Mouse (Mus musculus): ENCODE measurements around the gene Spink4. TPM values are rescaled to one million over a fixed set of nuclear protein-coding genes. Genes with fewer than 3 reads are reported as not detected.

Gene Spink4
- polyA plus RNA-seq, 1 experiment, result 15.6 TPM

DNA sequence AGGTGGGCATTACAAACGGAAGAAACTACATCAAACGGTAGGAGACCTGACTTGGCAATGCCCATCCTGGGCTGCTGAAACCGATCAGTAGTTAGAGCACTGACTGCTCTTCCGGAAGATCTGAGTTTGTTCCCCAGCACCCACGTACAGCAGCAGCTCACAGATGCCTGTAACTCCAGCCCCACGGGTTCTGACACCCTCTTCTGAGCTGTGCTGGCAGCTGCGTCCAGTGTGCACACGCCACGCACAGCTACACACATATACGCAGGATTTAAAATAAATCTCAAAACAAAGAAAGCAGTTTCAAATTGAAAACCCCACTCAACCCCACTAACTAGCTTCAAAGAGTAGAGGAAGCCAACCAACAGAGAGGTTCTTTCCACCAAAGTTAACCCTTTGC, 36.7 kb upstream of the Spink4 start:
- no peak overlapping the region for H3K4me3 ChIP-seq (replicated peaks; ENCODE audit: extremely low read depth, low read depth, low read length)
- H3K4me1 ChIP-seq (ENCODE audit: control insufficient read depth, insufficient read depth, low read length), result no peaks in the 10 kb centered on the region
- TF ChIP-seq POLR2A (IDR thresholded peaks at IDR 0.05; ENCODE audit: borderline replicate concordance, extremely low read depth, low read depth, low read length), result no peak
- TF ChIP-seq CTCF (IDR thresholded peaks at IDR 0.05; ENCODE audit: insufficient read depth, low read length), result no peak
- 80% methylated on average over 10 of the region's 10 CpGs for WGBS
- DNase-seq, result no peak

DNA sequence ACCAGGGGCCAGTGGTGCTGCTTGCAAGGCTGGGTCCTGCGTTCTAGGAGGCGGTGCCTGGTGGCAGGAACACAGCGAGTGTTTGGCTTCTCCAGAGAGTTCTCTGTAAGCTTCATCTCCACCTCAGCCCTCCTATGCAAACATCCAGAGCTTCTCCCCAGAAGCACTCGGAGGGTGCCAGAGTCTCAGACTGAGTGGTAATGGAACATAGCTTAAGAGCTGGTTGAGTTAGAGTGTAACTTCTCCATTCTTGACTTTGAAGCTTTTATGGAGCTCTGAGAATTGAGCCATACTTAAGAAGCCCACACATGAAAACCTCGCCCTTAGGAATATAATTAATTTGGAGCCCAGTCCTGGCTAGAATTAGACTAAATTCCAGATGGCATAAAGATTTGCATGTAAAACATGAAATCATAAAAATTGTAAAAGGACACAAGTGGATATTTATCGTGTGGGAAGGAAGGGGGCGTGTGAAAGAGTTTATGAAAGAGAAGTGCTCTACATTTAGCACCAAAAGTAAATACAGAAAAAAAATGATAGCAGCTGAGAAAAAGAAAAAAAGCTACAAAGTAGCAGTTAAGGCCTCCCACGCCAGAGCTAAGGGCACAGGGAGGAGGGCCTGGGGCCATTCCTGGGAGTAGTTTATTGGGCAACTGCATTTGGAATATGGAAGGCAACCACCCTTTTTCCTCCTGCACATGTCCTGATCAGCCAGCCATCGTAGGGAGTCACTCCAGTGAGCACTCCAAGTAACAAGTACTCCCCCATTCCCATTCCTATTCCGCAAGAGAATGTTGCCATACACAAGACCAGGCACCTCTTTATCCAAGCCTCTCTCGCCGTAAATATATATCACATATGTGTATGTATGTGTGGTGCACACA, 35.3 kb upstream of the Spink4 start:
- DNase-seq, result no peak
- TF ChIP-seq POLR2A (IDR thresholded peaks at IDR 0.05; ENCODE audit: borderline replicate concordance, extremely low read depth, low read depth, low read length) (no peak), CTCF (IDR thresholded peaks at IDR 0.05; ENCODE audit: insufficient read depth, low read length) (no peak)
- Histone ChIP-seq H3K4me1 (ENCODE audit: control insufficient read depth, insufficient read depth, low read length) (no peaks in the 10 kb centered on the region), H3K4me3 (replicated peaks; ENCODE audit: extremely low read depth, low read depth, low read length) (no peak overlapping the region)
- WGBS, result 67% methylated on average over 12 of the region's 12 CpGs

DNA sequence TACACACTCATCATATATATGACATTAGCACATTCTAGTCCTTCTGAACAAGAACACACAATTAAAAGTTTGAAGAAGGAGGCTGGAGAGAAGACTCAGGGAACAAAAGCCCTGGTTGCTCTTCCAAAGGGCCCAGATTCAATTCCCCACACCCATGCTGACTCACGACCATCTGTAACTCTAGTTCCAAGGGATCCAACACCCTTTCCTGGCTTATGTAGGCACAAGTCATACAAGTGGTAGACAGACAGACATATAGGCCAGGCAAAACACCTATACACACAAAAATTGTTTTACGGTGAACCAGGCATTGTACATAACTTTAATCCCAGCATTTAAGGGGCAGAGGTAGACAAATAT, 34.7 kb upstream of the Spink4 start:
- no peak for TF ChIP-seq POLR2A (IDR thresholded peaks at IDR 0.05; ENCODE audit: borderline replicate concordance, extremely low read depth, low read depth, low read length)
- whole genome bisulfite sequencing, result 75% methylated on average over 2 of the region's 2 CpGs
- Histone ChIP-seq H3K4me3 (replicated peaks; ENCODE audit: extremely low read depth, low read depth, low read length) (no peak overlapping the region), H3K4me1 (ENCODE audit: control insufficient read depth, insufficient read depth, low read length) (peaks cover 2% of the 10 kb centered on the region; the same call in 1 of the 2 replicates)
- no peak for DNase-seq

DNA sequence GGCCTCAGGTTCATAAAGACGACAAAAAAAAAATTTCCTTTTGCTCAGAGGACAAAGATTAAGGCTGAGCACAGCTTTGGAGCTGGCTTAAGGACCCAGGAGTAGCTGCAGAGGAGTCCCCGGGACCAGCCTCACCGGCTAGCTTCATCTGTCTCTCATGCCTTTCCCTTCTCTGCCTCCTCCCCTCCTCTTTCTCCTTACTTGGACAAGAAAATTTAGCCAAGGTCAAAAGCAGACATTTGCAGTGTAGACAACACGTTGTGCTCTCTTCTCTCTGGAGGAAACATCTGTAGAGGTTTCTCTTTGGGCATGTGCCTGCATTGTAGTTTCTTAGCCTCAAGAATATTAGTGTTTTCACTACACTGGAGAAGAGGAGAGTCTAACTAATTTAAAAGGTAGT, 34.0 kb upstream of the Spink4 start:
- no peak for DNase-seq
- WGBS, result 57% methylated on average over 4 of the region's 4 CpGs
- TF ChIP-seq POLR2A (IDR thresholded peaks at IDR 0.05; ENCODE audit: borderline replicate concordance, extremely low read depth, low read depth, low read length) (no peak), CTCF (IDR thresholded peaks at IDR 0.05; ENCODE audit: insufficient read depth, low read length) (no peak)
- Histone ChIP-seq H3K4me3 (replicated peaks; ENCODE audit: extremely low read depth, low read depth, low read length) (no peak overlapping the region), H3K4me1 (ENCODE audit: control insufficient read depth, insufficient read depth, low read length) (peaks cover 2% of the 10 kb centered on the region; the same call in 1 of the 2 replicates)

DNA sequence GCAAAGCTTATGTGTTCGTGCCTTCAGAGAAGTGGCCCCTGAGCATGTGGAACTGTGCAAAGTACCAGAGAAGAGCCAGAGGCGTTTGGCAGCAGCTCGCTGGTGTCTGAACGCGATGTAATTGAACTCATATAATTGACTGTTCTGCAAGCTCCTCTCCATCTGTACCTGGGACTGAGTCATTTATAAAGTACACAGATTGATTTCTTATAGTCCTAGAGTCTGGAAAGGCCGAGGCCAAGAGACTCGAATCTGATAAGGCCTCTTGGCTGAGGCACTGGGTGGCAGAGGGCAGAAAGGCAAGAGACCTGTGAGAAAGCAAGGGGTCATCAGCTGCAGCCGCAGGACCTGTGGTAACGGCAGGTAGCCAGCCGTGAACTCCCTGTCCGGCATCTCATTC, 31.0 kb upstream of the Spink4 start:
- 71% methylated on average over 11 of the region's 11 CpGs for WGBS
- DNase-seq, result no peak
- Histone ChIP-seq H3K4me1 (ENCODE audit: control insufficient read depth, insufficient read depth, low read length) (peaks cover 2% of the 10 kb centered on the region; the same call in 1 of the 2 replicates), H3K4me3 (replicated peaks; ENCODE audit: extremely low read depth, low read depth, low read length) (no peak overlapping the region)
- no peak for TF ChIP-seq POLR2A (IDR thresholded peaks at IDR 0.05; ENCODE audit: borderline replicate concordance, extremely low read depth, low read depth, low read length)
- TF ChIP-seq CTCF (IDR thresholded peaks at IDR 0.05; ENCODE audit: insufficient read depth, low read length), result no peak

DNA sequence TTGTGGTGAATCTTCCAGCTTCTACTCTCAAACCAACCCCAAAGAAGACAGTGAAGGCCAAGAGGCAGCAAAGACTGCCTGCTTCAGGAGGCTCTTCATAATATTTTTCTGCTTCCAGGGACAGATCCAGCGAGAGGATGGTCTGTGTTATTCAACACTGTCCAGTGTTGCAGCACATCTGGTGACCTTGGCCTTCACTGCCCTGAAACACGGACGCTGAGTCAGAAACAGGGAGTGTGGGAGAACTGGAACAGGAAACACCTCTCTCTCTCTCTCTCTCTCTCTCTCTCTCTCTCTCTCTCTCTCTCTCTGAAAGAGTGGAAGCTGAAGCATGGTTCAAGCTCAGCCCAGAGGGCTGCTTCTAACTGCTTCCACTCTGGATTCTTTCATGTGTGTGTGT, 30.6 kb upstream of the Spink4 start:
- TF ChIP-seq POLR2A (IDR thresholded peaks at IDR 0.05; ENCODE audit: borderline replicate concordance, extremely low read depth, low read depth, low read length), result no peak
- TF ChIP-seq CTCF (IDR thresholded peaks at IDR 0.05; ENCODE audit: insufficient read depth, low read length), result no peak
- WGBS, result 30% methylated on average over 3 of the region's 3 CpGs
- DNase-seq, result no peak
- peaks cover 2% of the 10 kb centered on the region; the same call in 1 of the 2 replicates for H3K4me1 ChIP-seq (ENCODE audit: control insufficient read depth, insufficient read depth, low read length)
- H3K4me3 ChIP-seq (replicated peaks; ENCODE audit: extremely low read depth, low read depth, low read length), result no peak overlapping the region

DNA sequence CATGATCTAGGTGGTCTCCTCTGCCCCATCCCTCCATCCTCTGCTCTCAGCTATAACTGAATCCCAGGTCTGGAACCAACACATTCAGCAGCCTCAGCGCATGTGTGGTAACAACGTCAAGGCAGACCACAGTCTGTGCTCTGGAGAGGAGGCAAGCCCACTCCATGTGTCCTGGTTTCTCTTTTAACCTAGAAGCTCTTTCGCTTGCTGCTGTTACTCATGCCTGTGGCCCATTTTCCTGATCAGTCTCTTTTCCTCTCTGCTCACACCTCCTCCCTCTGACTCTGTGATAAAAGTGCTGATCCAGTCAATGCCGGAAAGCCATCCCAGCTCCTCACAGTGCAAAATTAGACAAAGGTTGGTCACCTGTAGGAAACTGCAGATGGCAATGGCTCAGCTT, 29.9 kb upstream of the Spink4 start:
- Histone ChIP-seq H3K4me1 (ENCODE audit: control insufficient read depth, insufficient read depth, low read length) (peaks cover 2% of the 10 kb centered on the region; the same call in 1 of the 2 replicates), H3K4me3 (replicated peaks; ENCODE audit: extremely low read depth, low read depth, low read length) (no peak overlapping the region)
- DNase-seq, result no peak
- no peak for TF ChIP-seq POLR2A (IDR thresholded peaks at IDR 0.05; ENCODE audit: borderline replicate concordance, extremely low read depth, low read depth, low read length)
- TF ChIP-seq CTCF (IDR thresholded peaks at IDR 0.05; ENCODE audit: insufficient read depth, low read length), result no peak
- 74% methylated on average over 4 of the region's 4 CpGs for WGBS

DNA sequence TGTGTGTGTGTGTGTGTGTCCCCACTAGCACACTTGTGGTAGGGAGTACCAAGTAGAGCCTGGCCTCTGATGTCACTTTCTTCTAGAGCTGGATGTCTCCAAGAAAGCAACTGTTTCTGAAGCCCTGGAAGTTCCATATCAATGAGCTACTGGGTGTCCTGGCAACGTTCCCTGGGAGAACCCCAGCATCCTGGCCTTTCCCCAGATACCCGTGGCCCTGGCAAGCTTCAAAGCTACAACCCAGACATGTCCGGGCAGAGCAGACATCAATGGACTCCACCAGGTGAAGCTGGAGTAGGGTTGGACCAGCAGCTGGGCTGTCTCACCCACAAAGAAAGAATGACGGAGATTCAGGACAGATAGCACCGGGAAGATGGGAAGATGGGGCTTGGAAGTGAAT, 28.6 kb upstream of the Spink4 start:
- WGBS, result 65% methylated on average over 5 of the region's 5 CpGs
- TF ChIP-seq POLR2A (IDR thresholded peaks at IDR 0.05; ENCODE audit: borderline replicate concordance, extremely low read depth, low read depth, low read length) (no peak), CTCF (IDR thresholded peaks at IDR 0.05; ENCODE audit: insufficient read depth, low read length) (no peak)
- H3K4me3 ChIP-seq (replicated peaks; ENCODE audit: extremely low read depth, low read depth, low read length), result no peak overlapping the region
- peaks cover 2% of the 10 kb centered on the region; the same call in 1 of the 2 replicates for H3K4me1 ChIP-seq (ENCODE audit: control insufficient read depth, insufficient read depth, low read length)
- DNase-seq, result no peak

DNA sequence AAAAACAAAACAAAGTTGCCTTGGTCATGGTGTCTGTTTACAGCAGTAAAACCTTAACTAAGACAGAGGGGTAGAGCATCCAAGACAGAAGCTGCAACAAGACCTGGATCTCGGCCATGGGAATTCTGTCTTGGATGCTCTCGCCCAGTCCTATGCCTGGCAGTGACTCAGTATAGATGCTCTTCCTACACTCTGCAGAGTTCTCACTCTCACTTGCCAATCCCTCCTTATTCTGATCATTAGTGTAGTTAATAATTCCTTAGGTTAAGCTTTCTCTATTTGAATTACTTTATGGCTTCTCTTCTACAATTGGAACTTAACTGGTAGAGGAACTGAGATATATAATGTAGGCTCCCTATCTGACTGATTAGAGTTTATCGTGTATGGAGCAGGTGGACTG, 24.7 kb upstream of the Spink4 start:
- 89% methylated on average over 3 of the region's 3 CpGs for WGBS
- no peak overlapping the region for H3K4me3 ChIP-seq (replicated peaks; ENCODE audit: extremely low read depth, low read depth, low read length)
- no peak for TF ChIP-seq POLR2A (IDR thresholded peaks at IDR 0.05; ENCODE audit: borderline replicate concordance, extremely low read depth, low read depth, low read length)
- no peak for DNase-seq
- H3K4me1 ChIP-seq (ENCODE audit: control insufficient read depth, insufficient read depth, low read length), result no peaks in the 10 kb centered on the region

DNA sequence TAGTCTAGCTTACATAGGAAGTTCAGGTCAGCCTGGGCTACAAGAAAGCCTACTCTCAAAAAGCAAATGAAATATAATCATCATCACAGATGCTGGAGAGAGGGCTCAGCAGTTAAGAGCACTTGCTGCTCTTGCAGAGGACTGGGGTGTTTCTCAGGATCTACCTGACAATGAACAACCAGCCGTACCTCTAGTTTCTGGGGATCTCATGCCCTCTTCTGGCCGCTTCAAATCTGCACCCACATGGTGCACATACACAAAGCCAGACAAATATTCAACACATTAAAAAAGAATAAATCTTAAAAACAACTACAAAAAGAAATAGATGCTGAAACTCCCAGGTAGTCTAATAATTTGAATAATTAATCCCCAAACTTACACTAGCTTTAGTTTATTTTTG, 24.2 kb upstream of the Spink4 start:
- H3K4me3 ChIP-seq (replicated peaks; ENCODE audit: extremely low read depth, low read depth, low read length), result no peak overlapping the region
- TF ChIP-seq CTCF (IDR thresholded peaks at IDR 0.05; ENCODE audit: insufficient read depth, low read length), result no peak
- no peak for TF ChIP-seq POLR2A (IDR thresholded peaks at IDR 0.05; ENCODE audit: borderline replicate concordance, extremely low read depth, low read depth, low read length)
- DNase-seq, result no peak
- WGBS, result 96% methylated on average over 2 of the region's 2 CpGs
- H3K4me1 ChIP-seq (ENCODE audit: control insufficient read depth, insufficient read depth, low read length), result no peaks in the 10 kb centered on the region

All from lung, adult 2 months (tissue).